Comparison of ENCODE assay signal across 29 mouse cellular contexts in the genomic region with DNA sequence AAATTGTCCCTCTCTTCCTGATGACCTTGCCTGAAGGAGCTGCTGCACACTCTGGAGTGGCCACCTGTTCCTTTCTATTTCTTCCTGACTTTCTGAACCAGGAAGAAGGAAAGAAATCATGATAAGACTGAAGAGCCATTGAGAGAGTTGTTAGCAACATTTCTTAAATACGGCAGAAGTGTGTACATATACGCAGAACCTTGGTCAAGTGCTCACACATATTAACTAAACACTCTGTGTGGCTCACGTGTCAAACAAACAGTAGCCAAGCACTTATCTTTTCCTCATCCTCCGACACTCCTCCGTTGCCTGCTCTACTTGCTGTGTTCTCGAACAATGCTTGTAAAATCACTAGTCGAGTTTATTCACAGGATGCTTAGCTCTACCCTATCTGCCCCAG.
DNase-seq lines count a peak whose midpoint lies in the region; ATAC-seq and TF ChIP-seq lines count a peak whose summit lies in the region.
"Had no signal": no experiment of that assay in that cellular context is flagged by ENCODE, and none has a peak within 500 bp of the region (broad histone marks: within the 10 kb centered on the region; RNA-seq: fewer than 3 reads in every experiment).

No protein-coding gene starts in this region.

- no peaks in the 10 kb centered on the region for H3K36me3 ChIP-seq in intestine, embryonic 15.5 days
- no peaks in the 10 kb centered on the region for H3K36me3 ChIP-seq in intestine, postnatal 0 days (ENCODE audit: control insufficient read depth, insufficient read depth)
- no peaks in the 10 kb centered on the region for H3K36me3 ChIP-seq in lung, embryonic 16.5 days (ENCODE audit: control insufficient read depth, insufficient read depth, low read length)
- no peaks in the 10 kb centered on the region for H3K36me3 ChIP-seq in small intestine, adult 2 months (ENCODE audit: control insufficient read depth, insufficient read depth, low read length)
- no peaks in the 10 kb centered on the region for H3K36me3 ChIP-seq in liver, embryonic 12.5 days
- H3K36me3 ChIP-seq: embryonic facial prominence, embryonic 10.5 days; embryonic facial prominence, embryonic 15.5 days; forebrain, embryonic 12.5 days; hindbrain, embryonic 12.5 days; limb, embryonic 12.5 days; midbrain, embryonic 10.5 days; midbrain, embryonic 15.5 days; neural tube, embryonic 15.5 days had no signal

- H3K9me3 ChIP-seq in intestine, embryonic 15.5 days, result no peaks in the 10 kb centered on the region
- H3K9me3 ChIP-seq in intestine, postnatal 0 days (ENCODE audit: control insufficient read depth), result no peaks in the 10 kb centered on the region
- no peaks in the 10 kb centered on the region for H3K9me3 ChIP-seq in lung, embryonic 16.5 days (ENCODE audit: control insufficient read depth, low read length)
- H3K9me3 ChIP-seq in liver, embryonic 12.5 days (replicated peaks), result no peaks in the 10 kb centered on the region
- H3K9me3 ChIP-seq: embryonic facial prominence, embryonic 10.5 days; embryonic facial prominence, embryonic 15.5 days; forebrain, embryonic 12.5 days; hindbrain, embryonic 12.5 days; limb, embryonic 12.5 days; midbrain, embryonic 10.5 days; midbrain, embryonic 15.5 days; neural tube, embryonic 15.5 days had no signal

- no peaks in the 10 kb centered on the region for H3K4me1 ChIP-seq in intestine, embryonic 15.5 days (replicated peaks)
- peaks cover 4% of the 10 kb centered on the region; the same call in 1 of the 2 replicates for H3K4me1 ChIP-seq in intestine, postnatal 0 days (replicated peaks; ENCODE audit: control insufficient read depth, insufficient read depth, low read length)
- no peaks in the 10 kb centered on the region for H3K4me1 ChIP-seq in lung, embryonic 16.5 days (replicated peaks; ENCODE audit: control insufficient read depth, insufficient read depth, low read length)
- peaks cover 18% of the 10 kb centered on the region for H3K4me1 ChIP-seq in small intestine, adult 2 months (ENCODE audit: control insufficient read depth, insufficient read depth, insufficient read length, low read length)
- H3K4me1 ChIP-seq in cerebellum, adult 2 months (ENCODE audit: control insufficient read depth, insufficient read depth, low read length), result no peaks in the 10 kb centered on the region
- H3K4me1 ChIP-seq in liver, embryonic 12.5 days, result no peaks in the 10 kb centered on the region
- H3K4me1 ChIP-seq: hindbrain, embryonic 12.5 days; midbrain, embryonic 10.5 days; midbrain, embryonic 15.5 days had no signal

- H3K9ac ChIP-seq in intestine, embryonic 15.5 days, result no peak overlapping the region
- H3K9ac ChIP-seq in intestine, postnatal 0 days (ENCODE audit: low read depth, low read length), result no peak overlapping the region
- no peak overlapping the region for H3K9ac ChIP-seq in lung, embryonic 16.5 days (ENCODE audit: low read length)
- H3K9ac ChIP-seq in liver, embryonic 12.5 days, result no peak overlapping the region
- H3K9ac ChIP-seq: embryonic facial prominence, embryonic 15.5 days; forebrain, embryonic 12.5 days; forebrain, postnatal 0 days; hindbrain, embryonic 12.5 days; limb, embryonic 12.5 days; midbrain, embryonic 15.5 days; neural tube, embryonic 15.5 days had no signal

- no peak for DNase-seq in retina, postnatal 1 day
- no peak for DNase-seq in cerebellum, adult 2 months
- DNase-seq: adrenal gland, postnatal 14 days; cerebellum, adult 11 months; forebrain, postnatal 0 days; gastrocnemius, postnatal 14 days; heart, adult 11 months; heart, postnatal 36 days; kidney, adult 11 months; kidney, postnatal 14 days; right cerebral cortex, adult 18-20 months; thymus, postnatal 25 days had no signal

- TF ChIP-seq POLR2A in small intestine, adult 2 months (IDR thresholded peaks at IDR 0.05; ENCODE audit: low read depth, low read length), result no peak
- no peak for TF ChIP-seq POLR2A in cerebellum, adult 2 months (IDR thresholded peaks at IDR 0.05; ENCODE audit: borderline replicate concordance, insufficient read depth, low read length)

- no peak overlapping the region for H3K27ac ChIP-seq in intestine, embryonic 15.5 days
- H3K27ac ChIP-seq in intestine, postnatal 0 days (ENCODE audit: low read depth, low read length), result peak overlapping the region; percentile 54
- H3K27ac ChIP-seq in lung, embryonic 16.5 days (ENCODE audit: low read length), result no peak overlapping the region
- peak overlapping the region; percentile 21; the same call in 1 of the 2 replicates for H3K27ac ChIP-seq in small intestine, adult 2 months (ENCODE audit: insufficient read depth, low read depth, low read length)
- H3K27ac ChIP-seq in cerebellum, adult 2 months (ENCODE audit: insufficient read depth, low read length), result no peak overlapping the region
- no peak overlapping the region for H3K27ac ChIP-seq in liver, embryonic 12.5 days
- H3K27ac ChIP-seq: embryonic facial prominence, embryonic 10.5 days; embryonic facial prominence, embryonic 15.5 days; forebrain, embryonic 12.5 days; hindbrain, embryonic 12.5 days; hindbrain, postnatal 0 days; left cerebral cortex, adult 2 months; limb, embryonic 12.5 days; midbrain, embryonic 10.5 days; midbrain, embryonic 15.5 days; neural tube, embryonic 15.5 days had no signal

- H3K4me3 ChIP-seq in intestine, embryonic 15.5 days (replicated peaks), result no peak overlapping the region
- no peak overlapping the region for H3K4me3 ChIP-seq in intestine, postnatal 0 days (ENCODE audit: low read depth, low read length)
- H3K4me3 ChIP-seq in lung, embryonic 16.5 days (ENCODE audit: low read length), result no peak overlapping the region
- no peak overlapping the region for H3K4me3 ChIP-seq in small intestine, adult 2 months (ENCODE audit: low read depth, low read length)
- H3K4me3 ChIP-seq in cerebellum, adult 2 months (replicated peaks; ENCODE audit: insufficient read depth, low read depth, low read length), result no peak overlapping the region
- H3K4me3 ChIP-seq in liver, embryonic 12.5 days, result no peak overlapping the region
- H3K4me3 ChIP-seq: embryonic facial prominence, embryonic 10.5 days; embryonic facial prominence, embryonic 15.5 days; forebrain, embryonic 12.5 days; hindbrain, embryonic 12.5 days; left cerebral cortex, adult 2 months; limb, embryonic 12.5 days; midbrain, embryonic 10.5 days; midbrain, embryonic 15.5 days; neural tube, embryonic 15.5 days had no signal

- H3K27me3 ChIP-seq in intestine, embryonic 15.5 days (replicated peaks), result no peaks in the 10 kb centered on the region
- H3K27me3 ChIP-seq in intestine, postnatal 0 days (replicated peaks; ENCODE audit: control insufficient read depth, insufficient read depth, low read length), result no peaks in the 10 kb centered on the region
- peaks cover 53% of the 10 kb centered on the region for H3K27me3 ChIP-seq in lung, embryonic 16.5 days (ENCODE audit: control insufficient read depth, insufficient read depth, low read depth, low read length)
- no peaks in the 10 kb centered on the region for H3K27me3 ChIP-seq in small intestine, adult 2 months (ENCODE audit: control insufficient read depth, insufficient read depth, low read length)
- no peaks in the 10 kb centered on the region for H3K27me3 ChIP-seq in cerebellum, adult 2 months (ENCODE audit: control insufficient read depth, insufficient read depth, low read length)
- no peaks in the 10 kb centered on the region for H3K27me3 ChIP-seq in liver, embryonic 12.5 days (replicated peaks)
- H3K27me3 ChIP-seq: embryonic facial prominence, embryonic 15.5 days; forebrain, embryonic 12.5 days; hindbrain, embryonic 12.5 days; limb, embryonic 12.5 days; midbrain, embryonic 15.5 days; neural tube, embryonic 15.5 days had no signal

- 40% methylated on average over 7 of the region's 7 CpGs for WGBS in intestine, embryonic 15.5 days
- 24% methylated on average over 7 of the region's 7 CpGs for WGBS in intestine, postnatal 0 days
- 38% methylated on average over 7 of the region's 7 CpGs for WGBS in lung, embryonic 16.5 days
- 24% methylated on average over 7 of the region's 7 CpGs for WGBS in small intestine, adult 2 months
- WGBS in cerebellum, adult 2 months, result 95% methylated on average over 7 of the region's 7 CpGs
- 66% methylated on average over 7 of the region's 7 CpGs for WGBS in liver, embryonic 12.5 days (ENCODE audit: insufficient replicate concordance)

- no peak overlapping the region for H3K4me2 ChIP-seq in intestine, embryonic 15.5 days (replicated peaks)
- H3K4me2 ChIP-seq in intestine, postnatal 0 days (replicated peaks; ENCODE audit: low read depth), result no peak overlapping the region
- H3K4me2 ChIP-seq in lung, embryonic 16.5 days (ENCODE audit: low read depth, low read length), result no peak overlapping the region
- no peak overlapping the region for H3K4me2 ChIP-seq in liver, embryonic 12.5 days
- H3K4me2 ChIP-seq: embryonic facial prominence, embryonic 15.5 days; forebrain, embryonic 12.5 days; heart, embryonic 11.5 days; hindbrain, embryonic 12.5 days; limb, embryonic 12.5 days; midbrain, embryonic 15.5 days; neural tube, embryonic 15.5 days had no signal

- TF ChIP-seq CTCF in intestine, postnatal 0 days (IDR thresholded peaks at IDR 0.05; ENCODE audit: low read depth), result no peak
- no peak for TF ChIP-seq CTCF in small intestine, adult 2 months (IDR thresholded peaks at IDR 0.05; ENCODE audit: extremely low read depth, insufficient read length, insufficient replicate concordance, low read depth, low read length)
- no peak for TF ChIP-seq CTCF in cerebellum, adult 2 months (IDR thresholded peaks at IDR 0.05; ENCODE audit: borderline replicate concordance, insufficient read depth, low read depth, low read length)

- ATAC-seq in intestine, embryonic 15.5 days, result peak; percentile 40; the same call in 1 of the 2 replicates
- ATAC-seq in intestine, postnatal 0 days, result peak; percentile 58
- ATAC-seq in lung, embryonic 16.5 days (ENCODE audit: low read depth), result peak; percentile 90
- no peak for ATAC-seq in liver, embryonic 12.5 days
- ATAC-seq: CD4-positive, CD25-positive, alpha-beta regulatory T cell, adult 4 months; forebrain, postnatal 0 days; hindbrain, postnatal 0 days; midbrain, embryonic 15.5 days had no signal

Comparison
In these comparisons a context has a peak if more than half of its experiments do, and no peak if none do; other contexts are left out.
1. H3K27ac ChIP-seq: peak in intestine, postnatal 0 days (single experiment) and small intestine, adult 2 months (single experiment); none in intestine, embryonic 15.5 days (single experiment), lung, embryonic 16.5 days (single experiment), cerebellum, adult 2 months (single experiment) and liver, embryonic 12.5 days (single experiment).